Mouse (Mus musculus): Measurements from ENCODE around the gene Hdgfl3.

DNA sequence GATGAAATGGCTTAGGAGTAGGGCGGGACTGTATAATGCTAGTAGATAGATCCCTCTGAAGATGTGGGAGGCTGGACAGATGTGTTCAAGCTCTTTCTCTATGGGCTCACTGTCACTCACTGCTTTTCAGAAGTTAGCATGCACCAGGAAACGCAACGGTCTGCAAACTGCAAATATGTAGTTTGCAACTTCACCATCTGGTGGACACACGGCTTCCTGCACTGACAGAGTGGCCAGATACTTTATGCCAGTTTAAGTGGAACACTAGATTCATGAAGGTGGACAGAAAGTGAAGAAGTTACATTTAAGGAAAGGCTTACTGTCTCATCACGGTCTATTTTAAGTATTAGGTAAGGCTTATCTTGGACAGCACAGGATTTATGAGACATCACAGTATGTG is 31.9 kb upstream of the Hdgfl3 start:
- TF ChIP-seq CTCF (IDR thresholded peaks at IDR 0.05; ENCODE audit: control insufficient read depth, insufficient read depth, insufficient read length) = no peak
- TF ChIP-seq MAX (IDR thresholded peaks at IDR 0.05) = no peak
- TF ChIP-seq USF1 (IDR thresholded peaks at IDR 0.05; ENCODE audit: low read depth) = no peak

Measured in C2C12 (cell line).